Mouse (Mus musculus): ENCODE measurements around the gene Nfatc2. TPM values are rescaled to one million over a fixed set of nuclear protein-coding genes. Genes with fewer than 3 reads are reported as not detected.

Gene Nfatc2
- polyA plus RNA-seq, 1 experiment from 2014 or later, result 3.3 TPM

Small RNA genes lying within 50 kb of the gene (microRNA-seq; reads per million reads assigned to microRNA genes)
- gene Mir7004, result not detected

Other genes starting within 250 kb of the Nfatc2 start
- 19.4 and 22.2 TPM in 2 replicates for gene Atp9a, start 140.8 kb upstream of the Nfatc2 start, polyA plus RNA-seq (2015; fragmentation: Nextera tagmentation; extraction: Ambion mirVana)
- 0.52 and 0.76 TPM in 2 replicates for gene Sall4, start 166.3 kb upstream of the Nfatc2 start, polyA plus RNA-seq (2015; fragmentation: Nextera tagmentation; extraction: Ambion mirVana)